Mouse (Mus musculus): ENCODE results near the gene Adcyap1. TPM values are rescaled to one million over a fixed set of nuclear protein-coding genes. Genes with fewer than 3 reads are reported as not detected.

Adcyap1 gene
- polyA plus RNA-seq (2014; fragmentation: Illumina TruSeq; extraction: RNeasy Lipid Tissue Mini Kit (QIAGEN cat#74804); ENCODE audit: low read depth, low replicate concordance), result not detected

GRCm38 (mm10) chr17:93198717-93199116, at the start of gene Adcyap1:
Gene Adcyap1 (plus strand): TSS chr17:93199017.

Data from heart, adult 10 weeks (tissue).